Mouse (Mus musculus): ENCODE results near the gene Hivep3.

The Hivep3 gene

GRCm38 (mm10) chr4:120032984-120033355, 299.4 kb downstream of the Hivep3 start:
- H3K4me3 ChIP-seq (replicated peaks; ENCODE audit: low read length), result peak overlapping the region; percentile 82
- peaks cover 74% of the 10 kb centered on the region for H3K27me3 ChIP-seq (ENCODE audit: insufficient read depth, low read length)
- TF ChIP-seq POU5F1 (IDR thresholded peaks at IDR 0.05; ENCODE audit: borderline replicate concordance, low read length), result no peak
- TF ChIP-seq NANOG (IDR thresholded peaks at IDR 0.05; ENCODE audit: borderline replicate concordance, low read length), result no peak
- TF ChIP-seq CTCF (conservative IDR thresholded peaks at IDR 0.05; ENCODE audit: low read length), result no peak
- H3K9me3 ChIP-seq (ENCODE audit: low read length), result no peaks in the 10 kb centered on the region
- peaks cover 24% of the 10 kb centered on the region for H3K4me1 ChIP-seq (replicated peaks; ENCODE audit: low read depth, low read length)
- H3K36me3 ChIP-seq (ENCODE audit: insufficient read depth, low read length), result no peaks in the 10 kb centered on the region

GRCm38 (mm10) chr4:120036294-120036693, 302.7 kb downstream of the Hivep3 start:
- peaks cover 24% of the 10 kb centered on the region for H3K4me1 ChIP-seq (replicated peaks; ENCODE audit: low read depth, low read length)
- no peaks in the 10 kb centered on the region for H3K9me3 ChIP-seq (ENCODE audit: low read length)
- no peaks in the 10 kb centered on the region for H3K36me3 ChIP-seq (ENCODE audit: insufficient read depth, low read length)
- TF ChIP-seq POU5F1 (IDR thresholded peaks at IDR 0.05; ENCODE audit: borderline replicate concordance, low read length) (no peak), NANOG (IDR thresholded peaks at IDR 0.05; ENCODE audit: borderline replicate concordance, low read length) (no peak), CTCF (conservative IDR thresholded peaks at IDR 0.05; ENCODE audit: low read length) (no peak)
- peaks cover 56% of the 10 kb centered on the region for H3K27me3 ChIP-seq (ENCODE audit: insufficient read depth, low read length)
- H3K4me3 ChIP-seq (replicated peaks; ENCODE audit: low read length), result no peak overlapping the region

GRCm38 (mm10) chr4:120037007-120037406, 303.4 kb downstream of the Hivep3 start:
- Histone ChIP-seq H3K4me3 (replicated peaks; ENCODE audit: low read length) (no peak overlapping the region), H3K36me3 (ENCODE audit: insufficient read depth, low read length) (no peaks in the 10 kb centered on the region), H3K27me3 (ENCODE audit: insufficient read depth, low read length) (peaks cover 49% of the 10 kb centered on the region), H3K4me1 (replicated peaks; ENCODE audit: low read depth, low read length) (peaks cover 21% of the 10 kb centered on the region), H3K9me3 (ENCODE audit: low read length) (no peaks in the 10 kb centered on the region)
- no peak for TF ChIP-seq POU5F1 (IDR thresholded peaks at IDR 0.05; ENCODE audit: borderline replicate concordance, low read length)
- TF ChIP-seq CTCF (conservative IDR thresholded peaks at IDR 0.05; ENCODE audit: low read length), result no peak
- no peak for TF ChIP-seq NANOG (IDR thresholded peaks at IDR 0.05; ENCODE audit: borderline replicate concordance, low read length)

GRCm38 (mm10) chr4:120041520-120041919, 307.9 kb downstream of the Hivep3 start:
- peaks cover 12% of the 10 kb centered on the region for H3K27me3 ChIP-seq (ENCODE audit: insufficient read depth, low read length)
- TF ChIP-seq POU5F1 (IDR thresholded peaks at IDR 0.05; ENCODE audit: borderline replicate concordance, low read length), result no peak
- no peak for TF ChIP-seq CTCF (conservative IDR thresholded peaks at IDR 0.05; ENCODE audit: low read length)
- TF ChIP-seq NANOG (IDR thresholded peaks at IDR 0.05; ENCODE audit: borderline replicate concordance, low read length), result no peak
- H3K4me3 ChIP-seq (replicated peaks; ENCODE audit: low read length), result no peak overlapping the region
- no peaks in the 10 kb centered on the region for H3K36me3 ChIP-seq (ENCODE audit: insufficient read depth, low read length)
- peaks cover 13% of the 10 kb centered on the region for H3K4me1 ChIP-seq (replicated peaks; ENCODE audit: low read depth, low read length)
- H3K9me3 ChIP-seq (ENCODE audit: low read length), result no peaks in the 10 kb centered on the region

- Histone ChIP-seq H3K4me1 (replicated peaks; ENCODE audit: low read depth, low read length) (peaks cover 10% of the 10 kb centered on the region), H3K36me3 (ENCODE audit: insufficient read depth, low read length) (no peaks in the 10 kb centered on the region), H3K9me3 (ENCODE audit: low read length) (no peaks in the 10 kb centered on the region), H3K4me3 (replicated peaks; ENCODE audit: low read length) (no peak overlapping the region), H3K27me3 (ENCODE audit: insufficient read depth, low read length) (peaks cover 12% of the 10 kb centered on the region)
- TF ChIP-seq NANOG (IDR thresholded peaks at IDR 0.05; ENCODE audit: borderline replicate concordance, low read length) (no peak), CTCF (conservative IDR thresholded peaks at IDR 0.05; ENCODE audit: low read length) (no peak), POU5F1 (IDR thresholded peaks at IDR 0.05; ENCODE audit: borderline replicate concordance, low read length) (no peak)
These were observed 308.9 kb downstream of the Hivep3 start for GRCm38 (mm10) chr4:120042480-120042879.

GRCm38 (mm10) chr4:120044612-120045011, 311.0 kb downstream of the Hivep3 start:
- Histone ChIP-seq H3K36me3 (ENCODE audit: insufficient read depth, low read length) (no peaks in the 10 kb centered on the region), H3K4me3 (replicated peaks; ENCODE audit: low read length) (no peak overlapping the region), H3K27me3 (ENCODE audit: insufficient read depth, low read length) (0 out of 2 replicates have a peak, but pooled peaks cover 3% of the 10 kb centered on the region), H3K4me1 (replicated peaks; ENCODE audit: low read depth, low read length) (0 out of 2 replicates have a peak, but pooled peaks cover 5% of the 10 kb centered on the region), H3K9me3 (ENCODE audit: low read length) (no peaks in the 10 kb centered on the region)
- TF ChIP-seq CTCF (conservative IDR thresholded peaks at IDR 0.05; ENCODE audit: low read length) (no peak), POU5F1 (IDR thresholded peaks at IDR 0.05; ENCODE audit: borderline replicate concordance, low read length) (no peak), NANOG (IDR thresholded peaks at IDR 0.05; ENCODE audit: borderline replicate concordance, low read length) (no peak)

- no peak for TF ChIP-seq NANOG (IDR thresholded peaks at IDR 0.05; ENCODE audit: borderline replicate concordance, low read length)
- no peak for TF ChIP-seq POU5F1 (IDR thresholded peaks at IDR 0.05; ENCODE audit: borderline replicate concordance, low read length)
- no peak for TF ChIP-seq CTCF (conservative IDR thresholded peaks at IDR 0.05; ENCODE audit: low read length)
- Histone ChIP-seq H3K36me3 (ENCODE audit: insufficient read depth, low read length) (no peaks in the 10 kb centered on the region), H3K27me3 (ENCODE audit: insufficient read depth, low read length) (0 out of 2 replicates have a peak, but pooled peaks cover 3% of the 10 kb centered on the region), H3K4me1 (replicated peaks; ENCODE audit: low read depth, low read length) (0 out of 2 replicates have a peak, but pooled peaks cover 5% of the 10 kb centered on the region), H3K9me3 (ENCODE audit: low read length) (no peaks in the 10 kb centered on the region), H3K4me3 (replicated peaks; ENCODE audit: low read length) (no peak overlapping the region)
These were observed 311.6 kb downstream of the Hivep3 start for GRCm38 (mm10) chr4:120045131-120045537.

- Histone ChIP-seq H3K36me3 (ENCODE audit: insufficient read depth, low read length) (no peaks in the 10 kb centered on the region), H3K9me3 (ENCODE audit: low read length) (no peaks in the 10 kb centered on the region), H3K4me3 (replicated peaks; ENCODE audit: low read length) (no peak overlapping the region), H3K27me3 (ENCODE audit: insufficient read depth, low read length) (0 out of 2 replicates have a peak, but pooled peaks cover 3% of the 10 kb centered on the region), H3K4me1 (replicated peaks; ENCODE audit: low read depth, low read length) (0 out of 2 replicates have a peak, but pooled peaks cover 5% of the 10 kb centered on the region)
- no peak for TF ChIP-seq POU5F1 (IDR thresholded peaks at IDR 0.05; ENCODE audit: borderline replicate concordance, low read length)
- no peak for TF ChIP-seq NANOG (IDR thresholded peaks at IDR 0.05; ENCODE audit: borderline replicate concordance, low read length)
- TF ChIP-seq CTCF (conservative IDR thresholded peaks at IDR 0.05; ENCODE audit: low read length), result no peak
These were observed 312.3 kb downstream of the Hivep3 start for GRCm38 (mm10) chr4:120045871-120046270.

- 0 out of 2 replicates have a peak, but pooled peaks cover 5% of the 10 kb centered on the region for H3K4me1 ChIP-seq (replicated peaks; ENCODE audit: low read depth, low read length)
- H3K27me3 ChIP-seq (ENCODE audit: insufficient read depth, low read length), result 0 out of 2 replicates have a peak, but pooled peaks cover 3% of the 10 kb centered on the region
- H3K4me3 ChIP-seq (replicated peaks; ENCODE audit: low read length), result no peak overlapping the region
- TF ChIP-seq CTCF (conservative IDR thresholded peaks at IDR 0.05; ENCODE audit: low read length), result no peak
- no peak for TF ChIP-seq NANOG (IDR thresholded peaks at IDR 0.05; ENCODE audit: borderline replicate concordance, low read length)
- H3K9me3 ChIP-seq (ENCODE audit: low read length), result no peaks in the 10 kb centered on the region
- no peaks in the 10 kb centered on the region for H3K36me3 ChIP-seq (ENCODE audit: insufficient read depth, low read length)
These were observed 313.5 kb downstream of the Hivep3 start for GRCm38 (mm10) chr4:120047060-120047459.
